Mouse (Mus musculus) erythroblast, embryonic 14.5 days (primary cell): Measurements from ENCODE around the gene Ap1s1. TPM values are rescaled to one million over a fixed set of nuclear protein-coding genes. Genes with fewer than 3 reads are reported as not detected.

Experiments used
- H3K27me3 ChIP-seq: 2 replicates; pipeline ENCODE4 v1.6.1; 2012; ENCODE audit warnings: inconsistent platforms; ENCODE audit not compliant: control insufficient read depth
- H3K36me3 ChIP-seq: 2 replicates; pipeline ENCODE4 v1.6.1; 2012; ENCODE audit warnings: mild to moderate bottlenecking, inconsistent platforms; ENCODE audit not compliant: control insufficient read depth
- H3K4me1 ChIP-seq: 2 replicates; pipeline ENCODE4 v1.6.1; 2012; ENCODE audit warnings: inconsistent platforms; ENCODE audit not compliant: control insufficient read depth
- H3K4me3 ChIP-seq: replicated peaks from 2 replicates; pipeline ENCODE3; 2012; ENCODE audit warnings: moderate library complexity, mild to moderate bottlenecking, inconsistent platforms
- H3K9me3 ChIP-seq: 2 replicates; pipeline ENCODE4 v1.6.1; 2012; ENCODE audit warnings: low read length, inconsistent platforms, mixed read lengths; ENCODE audit not compliant: control insufficient read depth
- GATA1 ChIP-seq: IDR thresholded peaks from 2 replicates; pipeline ENCODE4 v1.6.1; 2012; ENCODE audit warnings: low read length, inconsistent platforms, mixed read lengths
- TAL1 ChIP-seq: IDR thresholded peaks from 3 replicates; pipeline ENCODE4 v1.6.1; 2012; ENCODE audit warnings: low read length, inconsistent platforms, mixed read lengths
- polyA plus RNA-seq: library from polyadenylated mRNA; stranded (reverse); fragments of >175 nt; gene quantifications from 2 replicates; pipeline ENCODE4 v1.2.3, GENCODE M21; 2012

Gene Ap1s1
- polyA plus RNA-seq, 1 experiment = 12.6 TPM

DNA sequence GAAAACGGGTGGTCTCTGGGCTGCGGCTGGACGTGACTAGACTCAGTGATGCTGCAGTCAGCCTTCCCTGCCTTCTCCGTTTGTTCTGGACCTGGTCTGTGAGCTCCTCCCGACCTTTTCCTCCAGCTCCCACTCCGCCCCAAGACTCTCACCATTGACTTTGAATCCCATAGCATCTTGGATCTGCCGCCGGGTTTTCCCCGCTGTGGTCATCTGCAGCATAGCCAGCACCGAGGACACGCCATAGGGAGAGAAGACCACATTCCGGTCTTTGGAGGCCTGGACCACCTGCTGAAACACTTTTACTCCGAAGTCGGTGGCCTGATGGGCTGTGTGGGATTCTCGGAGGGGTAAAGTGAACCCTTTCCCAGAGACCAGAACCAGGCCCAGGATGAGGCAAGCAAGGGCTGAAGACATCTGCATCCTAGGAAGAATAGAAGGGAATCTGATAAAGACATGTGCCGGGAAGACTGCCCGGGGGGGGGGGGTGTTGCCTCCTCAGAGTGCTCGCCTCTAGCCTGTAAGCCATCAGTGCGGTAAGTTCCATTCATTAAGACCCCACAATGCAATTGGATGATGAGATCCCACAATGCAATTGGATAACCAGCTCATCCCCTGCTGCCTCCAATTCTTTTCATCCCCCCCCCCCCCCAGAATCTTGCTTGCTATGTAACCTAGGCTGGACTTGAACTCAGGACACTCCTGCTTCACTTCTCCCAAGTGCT, 25.1 kb upstream of the Ap1s1 start:
- H3K9me3 ChIP-seq = no peaks in the 10 kb centered on the region
- H3K4me3 ChIP-seq = no peak overlapping the region
- H3K4me1 ChIP-seq = peaks cover 33% of the 10 kb centered on the region
- TF ChIP-seq TAL1 (no peak), GATA1 (no peak)
- no peaks in the 10 kb centered on the region for H3K36me3 ChIP-seq
- H3K27me3 ChIP-seq = peaks cover 30% of the 10 kb centered on the region

DNA sequence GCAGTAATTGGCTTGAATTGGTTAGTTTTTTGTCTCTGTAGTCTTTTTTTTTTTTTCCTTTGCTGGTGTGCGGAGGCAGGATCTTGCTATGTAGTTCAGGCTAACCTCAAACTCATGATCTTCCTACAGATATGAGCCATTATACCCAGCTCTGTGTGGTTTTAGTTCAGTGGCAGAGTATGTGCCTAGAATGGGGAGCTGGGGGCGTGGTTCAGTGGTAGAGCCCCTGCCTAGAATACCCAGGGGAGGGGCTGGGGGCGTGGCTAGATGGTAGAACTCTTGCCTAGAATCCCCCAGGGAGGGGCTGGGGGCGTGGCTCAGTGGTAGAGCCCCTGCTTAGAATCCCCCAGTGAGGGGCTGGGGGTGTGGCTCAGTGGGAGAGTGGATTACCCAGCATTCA, 22.8 kb upstream of the Ap1s1 start:
- no peaks in the 10 kb centered on the region for H3K36me3 ChIP-seq
- no peaks in the 10 kb centered on the region for H3K9me3 ChIP-seq
- no peak for TF ChIP-seq GATA1
- H3K4me1 ChIP-seq = peaks cover 25% of the 10 kb centered on the region
- no peak overlapping the region for H3K4me3 ChIP-seq
- H3K27me3 ChIP-seq = peaks cover 37% of the 10 kb centered on the region

DNA sequence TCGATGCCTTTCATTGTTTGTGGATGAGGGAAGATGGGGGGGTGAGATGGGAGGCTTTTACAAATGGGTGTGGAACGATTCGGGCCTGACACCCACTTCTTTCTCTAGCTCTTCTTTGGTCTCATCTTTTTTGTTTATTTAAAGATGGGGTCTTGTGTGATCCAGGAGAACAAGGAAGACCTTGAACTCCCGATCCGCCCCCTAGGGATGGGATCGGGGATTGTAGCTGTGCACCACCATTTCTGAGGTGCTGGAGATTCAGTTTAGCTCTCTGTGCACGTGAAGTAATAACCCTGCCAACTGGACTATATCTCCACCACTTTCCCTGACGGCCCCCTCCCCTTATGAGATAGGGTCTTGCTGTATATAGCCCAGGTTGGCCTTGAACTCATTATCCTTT, 20.0 kb upstream of the Ap1s1 start:
- no peak for TF ChIP-seq TAL1
- TF ChIP-seq GATA1 = no peak
- Histone ChIP-seq H3K36me3 (no peaks in the 10 kb centered on the region), H3K9me3 (no peaks in the 10 kb centered on the region), H3K4me3 (no peak overlapping the region), H3K4me1 (peaks cover 16% of the 10 kb centered on the region), H3K27me3 (peaks cover 32% of the 10 kb centered on the region)

- TF ChIP-seq TAL1 (no peak), GATA1 (no peak)
Measured at GRCm38 (mm10) chr5:137065454-137065853, 19.5 kb upstream of the Ap1s1 start.

DNA sequence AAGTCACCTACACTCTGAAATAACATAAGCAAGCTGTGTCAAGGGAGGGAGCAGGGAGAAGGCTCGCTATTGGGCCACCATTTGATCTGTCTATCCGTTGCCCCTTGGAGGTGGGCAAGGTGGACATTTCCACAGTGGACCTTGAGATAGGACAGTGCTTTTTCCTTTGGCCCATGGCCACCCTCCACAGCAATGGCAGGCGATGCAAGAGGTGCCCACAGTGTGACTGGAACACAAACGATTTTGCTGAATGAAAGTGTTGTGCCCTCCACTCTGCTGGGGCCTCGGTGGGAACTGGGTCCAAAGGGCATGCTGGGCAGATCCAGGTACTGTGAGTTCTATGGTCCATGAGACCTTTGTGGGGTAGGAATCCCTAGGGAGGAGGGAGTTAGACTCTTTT, 16.7 kb upstream of the Ap1s1 start:
- Histone ChIP-seq H3K4me1 (peaks cover 11% of the 10 kb centered on the region), H3K4me3 (no peak overlapping the region), H3K27me3 (peaks cover 19% of the 10 kb centered on the region), H3K36me3 (no peaks in the 10 kb centered on the region), H3K9me3 (no peaks in the 10 kb centered on the region)
- TF ChIP-seq GATA1 (no peak), TAL1 (no peak)

More at GRCm38 (mm10) chr5:137065454-137065853, 19.5 kb upstream of the Ap1s1 start:
- no peak overlapping the region for H3K4me3 ChIP-seq
- H3K4me1 ChIP-seq = peaks cover 16% of the 10 kb centered on the region
- peaks cover 28% of the 10 kb centered on the region for H3K27me3 ChIP-seq
- no peaks in the 10 kb centered on the region for H3K9me3 ChIP-seq
- H3K36me3 ChIP-seq = no peaks in the 10 kb centered on the region

DNA sequence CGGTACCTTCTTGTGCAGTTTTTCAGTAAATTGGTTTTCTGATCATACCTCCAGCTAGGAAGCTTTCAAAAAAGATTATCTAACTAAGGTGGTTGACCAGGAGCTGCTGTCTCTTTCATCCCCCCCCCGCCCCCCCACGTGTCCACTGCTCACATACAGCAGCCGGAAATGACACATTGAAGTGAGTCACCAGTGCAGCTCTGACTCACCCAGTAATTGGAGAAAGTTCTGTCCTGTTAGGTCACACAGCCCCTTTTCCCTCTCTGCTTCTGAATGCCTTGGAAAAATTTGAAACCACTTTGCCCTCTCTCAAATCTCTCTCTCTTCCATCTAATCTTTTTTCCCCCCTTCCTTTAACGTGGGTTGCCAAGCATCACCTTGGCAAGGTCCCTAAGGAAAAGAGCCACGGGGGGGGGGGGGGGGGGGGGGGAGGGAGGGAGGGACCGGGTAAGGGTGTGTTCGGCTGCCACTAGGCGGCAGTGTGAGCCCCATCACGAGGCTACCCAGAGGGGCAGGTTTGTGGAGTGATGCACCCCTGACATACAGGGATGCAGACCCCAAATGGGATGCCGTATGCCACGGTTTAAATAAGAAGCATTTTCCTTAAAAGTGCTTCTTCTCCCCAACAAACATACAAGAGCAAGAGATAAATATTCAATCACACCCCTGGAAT, 16.0 kb upstream of the Ap1s1 start:
- Histone ChIP-seq H3K9me3 (no peaks in the 10 kb centered on the region), H3K36me3 (no peaks in the 10 kb centered on the region), H3K4me3 (no peak overlapping the region), H3K4me1 (peaks cover 11% of the 10 kb centered on the region), H3K27me3 (peaks cover 16% of the 10 kb centered on the region)
- TF ChIP-seq TAL1 (no peak), GATA1 (no peak)

DNA sequence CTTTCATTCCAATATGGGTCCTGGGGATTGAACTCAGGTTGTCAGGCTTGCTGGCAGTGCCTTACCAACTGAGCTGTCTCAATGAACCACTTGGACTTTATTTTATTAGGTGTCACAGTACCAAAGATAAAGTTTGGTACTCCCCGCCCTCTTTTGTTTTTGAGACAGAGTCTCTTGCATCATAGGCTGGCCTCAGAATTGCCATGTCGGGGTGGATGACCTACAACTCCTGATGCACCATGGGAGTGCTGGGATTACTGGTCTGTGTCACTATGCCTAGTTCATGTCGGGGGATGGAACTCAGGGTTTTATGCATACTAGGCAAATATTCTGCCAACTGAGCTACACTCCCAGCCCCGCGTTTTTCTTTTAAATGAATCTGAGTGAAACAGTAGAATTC, 8.9 kb upstream of the Ap1s1 start:
- no peaks in the 10 kb centered on the region for H3K9me3 ChIP-seq
- no peak overlapping the region for H3K4me3 ChIP-seq
- H3K4me1 ChIP-seq = 0 out of 2 replicates have a peak, but pooled peaks cover 2% of the 10 kb centered on the region
- H3K27me3 ChIP-seq = peaks cover 8% of the 10 kb centered on the region
- H3K36me3 ChIP-seq = no peaks in the 10 kb centered on the region
- TF ChIP-seq GATA1 (no peak), TAL1 (no peak)

GRCm38 (mm10) chr5:137054299-137054698, 8.4 kb upstream of the Ap1s1 start:
- Histone ChIP-seq H3K27me3 (peaks cover 8% of the 10 kb centered on the region), H3K4me1 (0 out of 2 replicates have a peak, but pooled peaks cover 2% of the 10 kb centered on the region), H3K36me3 (no peaks in the 10 kb centered on the region), H3K9me3 (no peaks in the 10 kb centered on the region), H3K4me3 (no peak overlapping the region)
- TF ChIP-seq GATA1 (no peak), TAL1 (no peak)

- Histone ChIP-seq H3K4me3 (no peak overlapping the region), H3K36me3 (no peaks in the 10 kb centered on the region), H3K4me1 (peaks cover 3% of the 10 kb centered on the region), H3K9me3 (no peaks in the 10 kb centered on the region), H3K27me3 (peaks cover 24% of the 10 kb centered on the region)
- no peak for TF ChIP-seq TAL1
Measured at GRCm38 (mm10) chr5:137051914-137052505, 6.1 kb upstream of the Ap1s1 start.
